Mouse (Mus musculus) myocyte (in vitro differentiated cells): ENCODE results near the gene Aire. TPM values are rescaled to one million over a fixed set of nuclear protein-coding genes. Genes with fewer than 3 reads are reported as not detected.
"Not testable (repeated sequence)": the region's sequence is repeated elsewhere in the genome, so short reads cannot be mapped to it uniquely, and the experiment has no call there.

Experiments used
- H3K27me3 ChIP-seq: one replicate; pipeline ENCODE4 v1.6.1; 2011; ENCODE audit not compliant: control insufficient read depth, insufficient read depth, insufficient read length
- H3K36me3 ChIP-seq: one replicate; pipeline ENCODE4 v1.6.1; 2011; ENCODE audit not compliant: control insufficient read depth, insufficient read depth
- H3K4me2 ChIP-seq: one replicate; pipeline ENCODE4 v1.6.1; 2011; ENCODE audit warnings: low read depth, control low read depth
- H3K4me3 ChIP-seq: one replicate; pipeline ENCODE4 v1.5.1; 2011; ENCODE audit warnings: mild to moderate bottlenecking, control low read depth, moderate library complexity
- H3K79me2 ChIP-seq: one replicate; pipeline ENCODE4 v1.6.1; 2011; ENCODE audit not compliant: control insufficient read depth, insufficient read depth
- H3ac ChIP-seq: one replicate; pipeline ENCODE4 v1.6.1; 2011; ENCODE audit not compliant: control insufficient read depth, insufficient read length
- CEBPB ChIP-seq: IDR thresholded peaks from 2 replicates; pipeline ENCODE4 v1.6.1; 2011; ENCODE audit warnings: mild to moderate bottlenecking, moderate library complexity; ENCODE audit not compliant: poor library complexity, insufficient read depth, severe bottlenecking
- E2F4 ChIP-seq: IDR thresholded peaks from one replicate; pipeline ENCODE4 v1.6.1; 2011; ENCODE audit warnings: mild to moderate bottlenecking, control low read depth, moderate library complexity; ENCODE audit not compliant: insufficient read depth
- MAX ChIP-seq: IDR thresholded peaks from one replicate; pipeline ENCODE4 v1.6.1; 2011; ENCODE audit warnings: low read depth, mild to moderate bottlenecking, control low read depth
- MYOD1 ChIP-seq, 3 experiments: IDR thresholded peaks; one replicate each; pipeline ENCODE4 v1.6.1; 2011; ENCODE audit warnings: control low read depth in 2 of 3, low read depth in 2 of 3, mild to moderate bottlenecking in 2 of 3, moderate library complexity in 1 of 3; ENCODE audit not compliant: insufficient read length in 2 of 3, control insufficient read depth in 1 of 3
- MYOG ChIP-seq, 3 experiments: IDR thresholded peaks; one replicate each; pipeline ENCODE4 v1.6.1; 2011; ENCODE audit warnings: control low read depth in 2 of 3, low read depth in 2 of 3, mild to moderate bottlenecking in 2 of 3; ENCODE audit not compliant: insufficient read length in 2 of 3, control insufficient read depth in 1 of 3, insufficient read depth in 1 of 3
- POLR2A ChIP-seq: IDR thresholded peaks from one replicate; pipeline ENCODE4 v1.6.1; 2011; ENCODE audit warnings: low read depth, mild to moderate bottlenecking, control low read depth, moderate library complexity; ENCODE audit not compliant: insufficient read length
- POLR2AphosphoS2 ChIP-seq: IDR thresholded peaks from one replicate; pipeline ENCODE4 v1.6.1; 2011; ENCODE audit warnings: low read depth, control low read depth; ENCODE audit not compliant: insufficient read length
- REST ChIP-seq: IDR thresholded peaks from one replicate; pipeline ENCODE4 v1.6.1; 2011; ENCODE audit warnings: mild to moderate bottlenecking, control low read depth, moderate library complexity; ENCODE audit not compliant: insufficient read depth, insufficient read length
- SRF ChIP-seq: IDR thresholded peaks from one replicate; pipeline ENCODE4 v1.6.1; 2011; ENCODE audit warnings: low read depth; ENCODE audit not compliant: control insufficient read depth, insufficient read length
- TCF12 ChIP-seq: IDR thresholded peaks from one replicate; pipeline ENCODE4 v1.6.1; 2011; ENCODE audit warnings: mild to moderate bottlenecking, control low read depth; ENCODE audit not compliant: poor library complexity, insufficient read depth, severe bottlenecking
- TCF3 ChIP-seq: IDR thresholded peaks from one replicate; pipeline ENCODE4 v1.6.1; 2011; ENCODE audit warnings: low read depth, control low read depth; ENCODE audit not compliant: insufficient read length
- USF1 ChIP-seq: IDR thresholded peaks from one replicate; pipeline ENCODE4 v1.6.1; 2011; ENCODE audit warnings: low read depth, mild to moderate bottlenecking, control low read depth, moderate library complexity
- polyA plus RNA-seq: library from polyadenylated mRNA; unstranded; fragments of >200 nt; fragmentation: generic; extraction: Trizol; gene quantifications from one replicate; pipeline ENCODE4 v1.2.1, GENCODE M21; 2012; ENCODE audit warnings: missing spikeins

Gene Aire
- polyA plus RNA-seq, 1 experiment, result 0.38 TPM

DNA sequence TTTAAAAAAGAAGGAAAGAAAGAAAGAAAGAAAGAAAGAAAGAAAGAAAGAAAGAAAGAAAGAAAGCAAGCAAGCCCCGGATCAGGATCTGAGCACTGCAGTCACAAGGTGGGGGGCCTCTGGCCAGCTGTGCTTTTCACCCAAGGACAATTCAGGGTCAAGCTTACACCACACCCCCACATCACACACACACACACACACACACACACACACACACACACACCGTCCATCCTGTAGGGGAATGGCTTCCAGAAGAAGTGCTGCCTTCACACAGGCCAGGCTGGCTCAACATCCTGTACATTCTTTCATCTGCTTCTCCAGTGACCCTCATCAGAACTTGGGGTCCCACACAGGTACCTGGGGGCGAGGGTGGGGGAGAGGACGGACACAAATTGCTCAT is 24.1 kb downstream of the Aire start:
- Histone ChIP-seq H3K79me2 (no peaks in the 10 kb centered on the region), H3ac (no peak overlapping the region), H3K36me3 (no peaks in the 10 kb centered on the region), H3K27me3 (peaks cover 14% of the 10 kb centered on the region), H3K4me3 (no peak overlapping the region), H3K4me2 (peak overlapping the region; percentile 73)
- TF ChIP-seq MYOG (IDR thresholded peaks at IDR 0.05; ENCODE audit: control insufficient read depth in 1 of 3, insufficient read depth in 1 of 3, insufficient read length in 2 of 3, low read depth in 2 of 3) (no peak), USF1 (no peak), MYOD1 (IDR thresholded peaks at IDR 0.05; ENCODE audit: control insufficient read depth in 1 of 3, insufficient read length in 2 of 3, low read depth in 2 of 3) (no peak)

DNA sequence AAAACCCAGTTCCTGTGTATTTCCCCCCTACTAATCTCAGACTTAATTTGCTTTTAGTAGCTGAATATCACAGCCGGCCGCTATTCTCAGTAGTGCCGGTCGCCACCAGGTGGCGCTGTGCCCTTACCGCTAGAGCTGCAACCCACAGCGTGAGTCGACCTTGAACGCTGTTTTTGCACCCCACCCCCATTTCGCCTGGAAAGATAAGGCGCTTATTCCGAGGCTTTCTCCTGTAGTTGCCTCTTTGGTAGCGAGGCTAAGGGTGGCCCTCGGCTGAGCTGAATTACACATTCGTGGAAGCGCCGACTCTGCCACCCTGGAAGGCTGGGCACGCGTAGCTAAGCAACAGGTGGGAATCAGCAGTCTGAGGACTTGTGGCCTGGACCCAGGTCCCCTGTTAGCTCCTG is 24.6 kb downstream of the Aire start:
- H3K79me2 ChIP-seq, result no peaks in the 10 kb centered on the region
- H3ac ChIP-seq, result no peak overlapping the region
- no peak overlapping the region for H3K4me3 ChIP-seq
- TF ChIP-seq CEBPB, result no peak
- peak in 1 of 3 experiments; percentile 5 for TF ChIP-seq MYOG (IDR thresholded peaks at IDR 0.05; ENCODE audit: control insufficient read depth in 1 of 3, insufficient read depth in 1 of 3, insufficient read length in 2 of 3, low read depth in 2 of 3)
- peak in 1 of 3 experiments; percentile 13 for TF ChIP-seq MYOD1 (IDR thresholded peaks at IDR 0.05; ENCODE audit: control insufficient read depth in 1 of 3, insufficient read length in 2 of 3, low read depth in 2 of 3)
- TF ChIP-seq TCF3, result no peak
- no peaks in the 10 kb centered on the region for H3K36me3 ChIP-seq
- peaks cover 14% of the 10 kb centered on the region for H3K27me3 ChIP-seq
- peak overlapping the region; percentile 73 for H3K4me2 ChIP-seq

DNA sequence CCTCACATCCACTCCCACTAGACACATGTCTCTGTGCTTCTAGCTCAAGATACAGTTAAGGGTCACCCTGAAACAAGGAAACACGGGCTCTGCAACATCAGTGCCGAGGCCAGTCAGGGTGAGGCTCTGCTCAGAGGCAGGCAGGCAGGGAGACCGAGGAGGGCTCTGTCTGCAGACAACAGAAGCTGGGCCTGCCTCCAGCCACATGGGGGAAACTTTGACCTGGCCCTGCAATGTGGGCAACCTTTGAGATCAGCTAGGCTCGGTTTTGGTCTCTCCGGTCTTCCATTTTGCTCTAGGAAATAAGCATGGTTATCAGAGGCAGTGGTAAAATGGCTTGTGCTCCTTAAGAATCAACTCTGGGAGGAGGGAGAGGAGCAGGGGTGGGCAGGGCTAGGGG is 27.0 kb downstream of the Aire start:
- H3K27me3 ChIP-seq, result peaks cover 14% of the 10 kb centered on the region
- no peaks in the 10 kb centered on the region for H3K79me2 ChIP-seq
- no peak overlapping the region for H3K4me2 ChIP-seq
- H3K36me3 ChIP-seq, result no peaks in the 10 kb centered on the region
- H3ac ChIP-seq, result no peak overlapping the region
- no peak for TF ChIP-seq USF1
- H3K4me3 ChIP-seq, result no peak overlapping the region

DNA sequence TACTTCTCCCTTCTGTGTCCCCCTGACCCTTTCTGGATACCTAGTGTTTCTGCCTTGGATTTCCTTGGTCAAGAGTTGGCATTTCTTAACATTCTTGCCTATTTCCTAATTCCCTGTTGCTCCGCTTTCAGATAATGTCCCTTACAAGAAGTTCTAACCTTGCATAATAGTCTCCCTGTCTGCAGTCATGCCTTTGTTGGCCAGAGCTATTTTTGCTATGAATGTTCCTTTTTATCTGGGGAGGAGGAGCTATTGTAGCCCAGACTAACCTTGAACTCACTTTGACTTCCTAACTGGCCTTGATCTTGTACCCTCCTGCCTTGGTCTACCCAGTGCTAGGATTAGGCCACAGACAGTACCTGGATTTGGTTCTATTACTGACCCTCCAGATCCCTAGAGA is 27.9 kb downstream of the Aire start:
- Histone ChIP-seq H3K27me3 (peaks cover 14% of the 10 kb centered on the region), H3K79me2 (no peaks in the 10 kb centered on the region), H3K36me3 (no peaks in the 10 kb centered on the region), H3K4me2 (no peak overlapping the region), H3K4me3 (no peak overlapping the region), H3ac (no peak overlapping the region)
- TF ChIP-seq REST (no peak), POLR2A (no peak), TCF12 (no peak), E2F4 (no peak), TCF3 (no peak), SRF (no peak), CEBPB (no peak), MAX (no peak), MYOG (IDR thresholded peaks at IDR 0.05; ENCODE audit: control insufficient read depth in 1 of 3, insufficient read depth in 1 of 3, insufficient read length in 2 of 3, low read depth in 2 of 3) (no peak), POLR2AphosphoS2 (no peak), USF1 (no peak), MYOD1 (IDR thresholded peaks at IDR 0.05; ENCODE audit: control insufficient read depth in 1 of 3, insufficient read length in 2 of 3, low read depth in 2 of 3) (no peak)

DNA sequence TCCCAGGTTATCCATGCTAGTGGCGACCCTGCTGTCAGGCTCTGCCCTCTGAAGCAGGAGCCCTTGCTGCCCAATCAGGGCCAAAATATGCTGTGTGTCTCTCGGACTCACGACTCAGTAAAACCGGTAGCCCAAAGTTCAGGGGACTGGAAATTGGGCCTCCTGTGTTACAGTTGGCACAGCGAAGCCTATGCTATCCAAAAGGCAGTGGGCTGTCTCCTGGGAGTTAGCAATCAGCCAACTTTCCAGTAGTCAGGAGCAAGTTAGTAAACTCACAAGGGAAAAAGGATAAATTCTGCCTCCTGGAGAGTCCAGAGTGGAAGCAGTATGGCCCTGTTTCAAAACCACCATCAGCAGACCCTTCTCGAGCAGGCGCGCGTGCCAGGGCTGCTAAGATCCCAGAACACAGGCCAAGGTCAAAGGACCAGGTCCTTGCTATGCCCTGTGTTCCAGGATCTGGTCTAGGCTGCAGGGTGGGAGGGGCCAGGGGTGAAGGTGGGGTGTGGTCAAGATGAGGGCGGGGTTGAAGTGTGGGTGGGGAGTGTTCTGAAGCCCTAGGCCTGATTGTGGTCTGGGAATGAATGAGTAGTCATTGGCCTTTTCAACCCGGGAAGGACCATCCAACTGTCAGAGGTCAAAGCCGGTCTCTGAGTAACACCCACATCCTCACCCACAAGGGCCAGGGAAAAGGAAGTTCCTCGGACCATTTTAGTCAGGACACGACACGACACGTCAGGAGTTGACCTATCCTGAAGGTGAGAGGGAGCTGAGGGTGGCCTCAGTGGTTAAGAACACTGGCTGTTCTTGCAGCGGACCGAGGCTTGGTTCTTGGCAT is 30.5 kb downstream of the Aire start:
- Histone ChIP-seq H3ac (no peak overlapping the region), H3K4me3 (no peak overlapping the region), H3K79me2 (peaks cover 13% of the 10 kb centered on the region), H3K27me3 (peaks cover 13% of the 10 kb centered on the region), H3K4me2 (no peak overlapping the region), H3K36me3 (no peaks in the 10 kb centered on the region)
- no peak for TF ChIP-seq USF1
- no peak for TF ChIP-seq REST
- no peak for TF ChIP-seq MYOD1 (IDR thresholded peaks at IDR 0.05; ENCODE audit: control insufficient read depth in 1 of 3, insufficient read length in 2 of 3, low read depth in 2 of 3)
- no peak for TF ChIP-seq MAX
- TF ChIP-seq POLR2AphosphoS2, result no peak
- TF ChIP-seq TCF3, result no peak
- TF ChIP-seq MYOG (IDR thresholded peaks at IDR 0.05; ENCODE audit: control insufficient read depth in 1 of 3, insufficient read depth in 1 of 3, insufficient read length in 2 of 3, low read depth in 2 of 3), result no peak
- no peak for TF ChIP-seq TCF12
- TF ChIP-seq CEBPB, result no peak
- no peak for TF ChIP-seq E2F4

DNA sequence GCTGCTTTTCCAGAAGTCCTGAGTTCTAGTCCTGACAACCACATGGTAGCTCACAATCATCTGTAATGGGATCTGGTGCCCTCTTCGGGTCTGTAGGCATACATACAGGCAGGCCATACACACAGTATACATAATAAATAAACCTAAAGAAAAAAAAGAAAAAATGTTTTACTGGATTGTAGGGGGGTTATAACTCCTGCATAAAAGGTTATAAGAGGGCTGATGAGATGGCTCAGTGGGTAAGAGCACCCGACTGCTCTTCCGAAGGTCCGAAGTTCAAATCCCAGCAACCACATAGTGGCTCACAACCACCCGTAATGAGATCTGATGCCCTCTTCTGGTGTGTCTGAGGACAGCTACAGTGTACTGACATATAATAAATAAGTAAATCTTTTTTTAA is 32.3 kb downstream of the Aire start:
- not testable (repeated sequence) for H3ac ChIP-seq, H3K36me3 ChIP-seq, H3K4me2 ChIP-seq, H3K27me3 ChIP-seq
- Histone ChIP-seq H3K4me3 (peak overlapping the region; percentile 92), H3K79me2 (peaks cover 28% of the 10 kb centered on the region)
